Mouse (Mus musculus) ES-Bruce4 (cell line): ENCODE results near the gene Rarres2. TPM values are rescaled to one million over a fixed set of nuclear protein-coding genes. Genes with fewer than 3 reads are reported as not detected.

Experiments used
- H3K27ac ChIP-seq: 2 replicates; pipeline ENCODE4 v1.5.1; 2012; ENCODE audit warnings: low read length, inconsistent platforms; ENCODE audit not compliant: insufficient read depth
- H3K27me3 ChIP-seq: 2 replicates; pipeline ENCODE4 v1.6.1; 2012; ENCODE audit warnings: mild to moderate bottlenecking, low read length, inconsistent platforms; ENCODE audit not compliant: control insufficient read depth, poor library complexity, insufficient read depth, severe bottlenecking
- H3K36me3 ChIP-seq: 2 replicates; pipeline ENCODE4 v1.6.1; 2012; ENCODE audit warnings: inconsistent platforms, mild to moderate bottlenecking, low read length, moderate library complexity; ENCODE audit not compliant: control insufficient read depth, poor library complexity, insufficient read depth, severe bottlenecking
- H3K4me1 ChIP-seq: one replicate; pipeline ENCODE4 v1.8.1; 2011; ENCODE audit warnings: low read length; ENCODE audit not compliant: control insufficient read depth, insufficient read depth
- H3K4me3 ChIP-seq: 2 replicates; pipeline ENCODE4 v1.5.1; 2011; ENCODE audit warnings: low read depth, mild to moderate bottlenecking, low read length
- H3K9ac ChIP-seq: 2 replicates; pipeline ENCODE4 v1.6.1; 2012; ENCODE audit warnings: low read depth, mild to moderate bottlenecking, inconsistent platforms; ENCODE audit not compliant: poor library complexity, severe bottlenecking
- H3K9me3 ChIP-seq: replicated peaks from 2 replicates; pipeline ENCODE4 v1.6.1; 2012; ENCODE audit warnings: mild to moderate bottlenecking, low read length, inconsistent platforms; ENCODE audit not compliant: control insufficient read depth, poor library complexity, insufficient read depth, severe bottlenecking
- CTCF ChIP-seq: IDR thresholded peaks from one replicate; pipeline ENCODE4 v1.8.1; 2011; ENCODE audit warnings: low read depth, low read length
- EP300 ChIP-seq: IDR thresholded peaks from 2 replicates; pipeline ENCODE4 v1.6.1; 2011; ENCODE audit warnings: low read depth, low read length; ENCODE audit not compliant: insufficient read depth
- POLR2A ChIP-seq: IDR thresholded peaks from one replicate; pipeline ENCODE4 v1.8.1; 2011; ENCODE audit warnings: low read length; ENCODE audit not compliant: insufficient read depth
- polyA plus RNA-seq: library from polyadenylated mRNA; stranded (reverse); fragments of >200 nt; gene quantifications from 2 replicates; pipeline ENCODE4 v1.2.4, GENCODE M21; 2011; ENCODE audit warnings: low read depth; ENCODE audit not compliant: missing spikeins, insufficient read depth, insufficient read length

The Rarres2 gene
- polyA plus RNA-seq, result 0.90 TPM in 1 of 2 replicates, not detected in the other

- Histone ChIP-seq H3K27ac (no peak within 1 kb of the TSS), H3K36me3 (no peaks in the 10 kb centered on the region), H3K9ac (no peak within 1 kb of the TSS), H3K9me3 (no peaks in the 10 kb centered on the region), H3K4me3 (no peak within 1 kb of the TSS), H3K4me1 (no peaks in the 10 kb centered on the region), H3K27me3 (no peaks in the 10 kb centered on the region)
- TF ChIP-seq EP300 (no peak), POLR2A (no peak), CTCF (no peak)
Measured at GRCm38 (mm10) chr6:48572572-48573061, at the start of gene Rarres2. Rarres2 (minus strand) TSS chr6:48572789.

GRCm38 (mm10) chr6:48620031-48620430, 47.4 kb upstream of the Rarres2 start:
- Histone ChIP-seq H3K9me3 (no peaks in the 10 kb centered on the region), H3K27ac (no peak overlapping the region), H3K27me3 (no peaks in the 10 kb centered on the region), H3K4me3 (peak overlapping the region; percentile 59), H3K36me3 (no peaks in the 10 kb centered on the region), H3K4me1 (no peaks in the 10 kb centered on the region), H3K9ac (peak overlapping the region; percentile 27; the same call in 1 of the 2 replicates)
- TF ChIP-seq POLR2A, result no peak

GRCm38 (mm10) chr6:48614756-48615155, 42.2 kb upstream of the Rarres2 start:
- Histone ChIP-seq H3K36me3 (no peaks in the 10 kb centered on the region), H3K4me3 (no peak overlapping the region)

GRCm38 (mm10) chr6:48613464-48613863, 40.9 kb upstream of the Rarres2 start:
- H3K36me3 ChIP-seq, result no peaks in the 10 kb centered on the region
- no peaks in the 10 kb centered on the region for H3K4me1 ChIP-seq
- no peaks in the 10 kb centered on the region for H3K27me3 ChIP-seq
- H3K27ac ChIP-seq, result no peak overlapping the region
- H3K4me3 ChIP-seq, result no peak overlapping the region
- H3K9ac ChIP-seq, result no peak overlapping the region
- no peaks in the 10 kb centered on the region for H3K9me3 ChIP-seq
- no peak for TF ChIP-seq EP300
- no peak for TF ChIP-seq POLR2A
- no peak for TF ChIP-seq CTCF

More at GRCm38 (mm10) chr6:48614756-48615155, 42.2 kb upstream of the Rarres2 start:
- Histone ChIP-seq H3K27me3 (no peaks in the 10 kb centered on the region), H3K27ac (no peak overlapping the region), H3K9ac (no peak overlapping the region), H3K9me3 (no peaks in the 10 kb centered on the region), H3K4me1 (no peaks in the 10 kb centered on the region)
- TF ChIP-seq CTCF (no peak), EP300 (no peak), POLR2A (no peak)

- TF ChIP-seq POLR2A, result no peak
- no peak for TF ChIP-seq EP300
- no peak for TF ChIP-seq CTCF
- H3K27ac ChIP-seq, result no peak overlapping the region
- no peak overlapping the region for H3K4me3 ChIP-seq
- H3K27me3 ChIP-seq, result no peaks in the 10 kb centered on the region
- H3K4me1 ChIP-seq, result no peaks in the 10 kb centered on the region
- H3K36me3 ChIP-seq, result no peaks in the 10 kb centered on the region
- H3K9ac ChIP-seq, result no peak overlapping the region
- H3K9me3 ChIP-seq, result no peaks in the 10 kb centered on the region
Measured at GRCm38 (mm10) chr6:48610657-48611056, 38.1 kb upstream of the Rarres2 start.

GRCm38 (mm10) chr6:48609512-48609911, 36.9 kb upstream of the Rarres2 start:
- no peak overlapping the region for H3K4me3 ChIP-seq
- H3K4me1 ChIP-seq, result no peaks in the 10 kb centered on the region
- no peak overlapping the region for H3K27ac ChIP-seq
- no peak overlapping the region for H3K9ac ChIP-seq
- no peaks in the 10 kb centered on the region for H3K27me3 ChIP-seq
- H3K36me3 ChIP-seq, result no peaks in the 10 kb centered on the region
- TF ChIP-seq EP300 (no peak), CTCF (no peak), POLR2A (no peak)
- no peaks in the 10 kb centered on the region for H3K9me3 ChIP-seq
